Mouse (Mus musculus) testis, adult 2 months (tissue): ENCODE measurements at regions not wholly inside any gene's neighbourhood (a gene's known extent, or its start where the extent isn't known, plus 50 kb on each side); places are given as distances from the start of the nearest gene placed in this dataset.

Source experiments
- CTCF ChIP-seq: fragments of 200-500 bp; IDR thresholded peaks from 2 replicates; pipeline ENCODE4 v1.5.1; 2012; ENCODE audit warnings: low read depth, mild to moderate bottlenecking, inconsistent platforms, low read length, moderate library complexity; ENCODE audit not compliant: control insufficient read depth, insufficient read depth, insufficient replicate concordance
- POLR2A ChIP-seq: fragments of 200-500 bp; IDR thresholded peaks from 2 replicates; pipeline ENCODE4 v1.6.1; 2012; ENCODE audit warnings: low read depth, mild to moderate bottlenecking, inconsistent platforms, low read length, moderate library complexity; ENCODE audit not compliant: control insufficient read depth

GRCm38 (mm10) chr6:94919194-94919743 lies 197.8 kb upstream of the Kbtbd8 start:
- TF ChIP-seq CTCF (no peak), POLR2A (no peak)
